ENCODE assay signal across 8 mouse cellular contexts in the genomic region with DNA sequence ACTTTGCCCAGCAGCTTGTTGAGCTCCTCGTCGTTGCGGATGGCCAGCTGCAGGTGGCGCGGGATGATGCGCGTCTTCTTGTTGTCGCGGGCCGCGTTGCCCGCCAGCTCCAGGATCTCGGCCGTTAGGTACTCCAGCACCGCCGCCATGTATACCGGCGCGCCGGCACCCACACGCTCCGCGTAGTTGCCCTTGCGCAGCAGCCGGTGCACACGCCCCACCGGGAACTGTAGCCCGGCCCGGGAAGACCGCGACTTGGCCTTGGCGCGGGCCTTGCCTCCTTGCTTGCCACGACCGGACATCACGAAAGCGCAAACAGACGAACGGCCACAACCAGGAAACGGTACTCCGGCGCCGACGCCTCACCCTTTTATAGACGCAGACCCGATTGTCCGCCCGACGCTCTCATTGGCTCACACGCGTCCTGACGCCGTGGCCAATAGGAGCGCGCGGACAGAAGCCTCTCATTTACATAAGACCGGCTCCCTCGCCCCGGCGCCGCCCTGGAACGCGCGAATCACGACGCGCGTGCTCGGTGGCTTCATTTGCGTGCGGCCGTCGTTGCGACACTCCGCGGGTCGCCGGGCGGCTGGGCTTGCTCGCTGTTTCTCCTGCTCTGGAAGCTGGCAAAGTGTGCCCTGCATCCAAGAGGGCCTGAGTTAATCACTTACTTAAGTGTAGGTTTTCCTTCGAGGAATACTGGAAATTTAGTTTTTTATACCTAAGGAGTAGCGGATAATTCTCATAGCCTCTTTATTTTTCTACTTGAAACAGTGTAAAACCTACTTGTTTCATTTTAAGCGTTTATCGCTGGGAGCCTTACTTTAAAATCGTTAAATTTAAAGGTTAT. TPM values are rescaled to one million over a fixed set of nuclear protein-coding genes. Genes with fewer than 3 reads are reported as not detected.
A peak's percentile ranks its signal among the peaks of the same experiment; 100 is the strongest.
DNase-seq lines count a peak whose midpoint lies in the region; ATAC-seq lines count a peak whose summit lies in the region.
"Not testable (repeated sequence)": the region's sequence is repeated elsewhere in the genome, so short reads cannot be mapped to it uniquely, and the experiment has no call there.

A gene (minus strand): TSS at position 328 of the 850 bp plus-strand sequence.

- peak within 1 kb of the TSS; percentile 99 for H3K27ac ChIP-seq in forebrain, embryonic 10.5 days
- peak within 1 kb of the TSS; percentile 77 to 91 for H3K27ac ChIP-seq in heart, embryonic 14.5 days (replicated peaks in 1 of 2; ENCODE audit: control insufficient read depth in 1 of 2, insufficient read depth in 1 of 2, low read depth in 2 of 2, low read length in 2 of 2)
- peak within 1 kb of the TSS; percentile 91 for H3K27ac ChIP-seq in liver, embryonic 12.5 days
- peak within 1 kb of the TSS; percentile 90 for H3K27ac ChIP-seq in stomach, embryonic 15.5 days

- ATAC-seq in heart, embryonic 14.5 days (ENCODE audit: insufficient number of reproducible peaks, insufficient read depth, low FRiP score, low read depth), result peak; percentile 82
- peak; percentile 71 for ATAC-seq in liver, embryonic 12.5 days
- peak; percentile 82 for ATAC-seq in stomach, embryonic 15.5 days (ENCODE audit: insufficient read depth, low FRiP score, low read depth)

- H3K4me2 ChIP-seq in heart, embryonic 14.5 days (ENCODE audit: low read length), result peak within 1 kb of the TSS; percentile 57
- H3K4me2 ChIP-seq in liver, embryonic 12.5 days, result peak within 1 kb of the TSS; percentile 54
- H3K4me2 ChIP-seq in stomach, embryonic 15.5 days, result peak within 1 kb of the TSS; percentile 45

- peak within 1 kb of the TSS; percentile 43 for H3K4me3 ChIP-seq in forebrain, embryonic 10.5 days
- H3K4me3 ChIP-seq in heart, embryonic 14.5 days (ENCODE audit: control insufficient read depth in 1 of 2, insufficient read depth in 1 of 2, low read depth in 1 of 2, low read length in 2 of 2), result peak within 1 kb of the TSS; percentile 29 to 51
- H3K4me3 ChIP-seq in liver, embryonic 12.5 days, result peak within 1 kb of the TSS; percentile 41
- H3K4me3 ChIP-seq in stomach, embryonic 15.5 days (replicated peaks), result peak within 1 kb of the TSS; percentile 33

- peak; percentile 90 to 91 for DNase-seq in B cell, adult 2 months
- DNase-seq in brain, adult 2 months (ENCODE audit: low read depth, low spot score), result peak; percentile 90
- peak; percentile 71 for DNase-seq in forebrain, embryonic 10.5 days (ENCODE audit: extremely low spot score, low spot score)
- DNase-seq in kidney, postnatal 14 days, result peak; percentile 97
- peak; percentile 93 to 94 for DNase-seq in natural killer cell, adult 2 months (ENCODE audit: low spot score in 2 of 2)

- not testable (repeated sequence) for H3K9me3 ChIP-seq in forebrain, embryonic 10.5 days; heart, embryonic 14.5 days (ENCODE audit: control insufficient read depth, low read length); liver, embryonic 12.5 days (replicated peaks); stomach, embryonic 15.5 days

- peak within 1 kb of the TSS; percentile 65 for H3K9ac ChIP-seq in heart, embryonic 14.5 days (ENCODE audit: low read length)
- H3K9ac ChIP-seq in liver, embryonic 12.5 days, result peak within 1 kb of the TSS; percentile 91
- not testable (repeated sequence) for H3K9ac ChIP-seq in stomach, embryonic 15.5 days

- peaks cover 55% of the 10 kb centered on the region for H3K4me1 ChIP-seq in forebrain, embryonic 10.5 days
- H3K4me1 ChIP-seq in heart, embryonic 14.5 days (ENCODE audit: control insufficient read depth in 2 of 2, insufficient read depth in 2 of 2, low read length in 2 of 2), result peaks cover 10 to 31% of the 10 kb centered on the region in 2 experiments
- peaks cover 66% of the 10 kb centered on the region for H3K4me1 ChIP-seq in liver, embryonic 12.5 days
- H3K4me1 ChIP-seq in stomach, embryonic 15.5 days, result peaks cover 21% of the 10 kb centered on the region

- H3K27me3 ChIP-seq in forebrain, embryonic 10.5 days (ENCODE audit: poor library complexity, severe bottlenecking); heart, embryonic 14.5 days (ENCODE audit: control insufficient read depth, insufficient read depth, low read length); liver, embryonic 12.5 days (replicated peaks); stomach, embryonic 15.5 days (replicated peaks): not testable (repeated sequence)

- not testable (repeated sequence) for H3K36me3 ChIP-seq in forebrain, embryonic 10.5 days (replicated peaks); heart, embryonic 14.5 days (ENCODE audit: control insufficient read depth, insufficient read depth, low read length); liver, embryonic 12.5 days; stomach, embryonic 15.5 days

- WGBS in forebrain, embryonic 10.5 days, result 4% methylated on average over 39 of the region's 85 CpGs
- 6% methylated on average over 19 of the region's 85 CpGs for WGBS in heart, embryonic 14.5 days
- WGBS in liver, embryonic 12.5 days (ENCODE audit: insufficient replicate concordance), result 4% methylated on average over 32 of the region's 85 CpGs
- 2% methylated on average over 48 of the region's 85 CpGs for WGBS in stomach, embryonic 15.5 days

RNA-seq across cellular contexts. Expression of the gene that starts here (rescaled TPM):
- 19.2 and 34.4 TPM in 2 replicates for polyA plus RNA-seq in forebrain, embryonic 10.5 days (2016; fragmentation: Nextera tagmentation; extraction: Ambion mirVana)
- 34.6 and 35.8 TPM in 2 replicates for polyA plus RNA-seq in heart, embryonic 14.5 days (2014; fragmentation: Nextera tagmentation; extraction: Ambion mirVana)
- polyA plus RNA-seq in liver, embryonic 12.5 days (2016; fragmentation: Nextera tagmentation; extraction: Ambion mirVana), result 55.9 and 73.8 TPM in 2 replicates
- polyA plus RNA-seq in stomach, embryonic 15.5 days (2015; fragmentation: Nextera tagmentation; extraction: Ambion mirVana), result 50.4 and 70.5 TPM in 2 replicates

Comparison
In these comparisons a context has a peak if more than half of its experiments do, and no peak if none do; other contexts are left out.
1. Peak in every context shown above with its lines: DNase-seq, ATAC-seq, H3K4me3 ChIP-seq and H3K27ac ChIP-seq.